Mouse (Mus musculus) stomach, postnatal 0 days (tissue): ENCODE data around the gene Zfp961.
"Not testable (repeated sequence)": the region's sequence is repeated elsewhere in the genome, so short reads cannot be mapped to it uniquely, and the experiment has no call there.

ENCODE experiments used
- CTCF ChIP-seq: IDR thresholded peaks from 2 replicates; pipeline ENCODE4 v1.5.1; 2016; ENCODE audit warnings: antibody characterized with exemption, low read depth, mild to moderate bottlenecking, moderate library complexity
- EP300 ChIP-seq: optimal IDR thresholded peaks from 2 replicates; pipeline ENCODE3; 2016; ENCODE audit warnings: antibody characterized with exemption

GRCm38 (mm10) chr8:71938037-71938436, 12.8 kb upstream of the Zfp961 start:
- not testable (repeated sequence) for TF ChIP-seq CTCF, EP300
